Mouse (Mus musculus): ENCODE data around the gene Fhod1. TPM values are rescaled to one million over a fixed set of nuclear protein-coding genes. Genes with fewer than 3 reads are reported as not detected.

The Fhod1 gene
- total and polyA plus RNA-seq, 2 experiments = 1.7 to 7.8 TPM

GRCm38 (mm10) chr8:105341399-105341798, 6.4 kb downstream of the Fhod1 start:
- DNase-seq (ENCODE audit: extremely low read depth, low read depth, low spot score) = no peak
- TF ChIP-seq POLR2A (IDR thresholded peaks at IDR 0.05; ENCODE audit: extremely low read depth, insufficient read depth, low read length) (no peak), CTCF (IDR thresholded peaks at IDR 0.05; ENCODE audit: low read depth, low read length) (no peak)
- no peak overlapping the region for H3K9ac ChIP-seq (ENCODE audit: low read depth, low read length)
- peak overlapping the region; percentile 27; the same call in 1 of the 2 replicates for H3K27ac ChIP-seq (replicated peaks; ENCODE audit: insufficient read depth, low read depth, low read length)
- no peaks in the 10 kb centered on the region for H3K36me3 ChIP-seq (ENCODE audit: control insufficient read depth, insufficient read depth, low read length)
- H3K27me3 ChIP-seq (ENCODE audit: control insufficient read depth, insufficient read depth, low read length) = no peaks in the 10 kb centered on the region
- no peaks in the 10 kb centered on the region for H3K79me2 ChIP-seq (ENCODE audit: control insufficient read depth, insufficient read depth, low read length)
- no peaks in the 10 kb centered on the region; the same call in none of the 2 replicates for H3K4me1 ChIP-seq (ENCODE audit: control insufficient read depth, insufficient read depth, low read length)
- 63% methylated on average over 8 of the region's 8 CpGs for WGBS
- H3K4me3 ChIP-seq (ENCODE audit: insufficient read depth, low read depth, low read length) = no peak overlapping the region

DNA sequence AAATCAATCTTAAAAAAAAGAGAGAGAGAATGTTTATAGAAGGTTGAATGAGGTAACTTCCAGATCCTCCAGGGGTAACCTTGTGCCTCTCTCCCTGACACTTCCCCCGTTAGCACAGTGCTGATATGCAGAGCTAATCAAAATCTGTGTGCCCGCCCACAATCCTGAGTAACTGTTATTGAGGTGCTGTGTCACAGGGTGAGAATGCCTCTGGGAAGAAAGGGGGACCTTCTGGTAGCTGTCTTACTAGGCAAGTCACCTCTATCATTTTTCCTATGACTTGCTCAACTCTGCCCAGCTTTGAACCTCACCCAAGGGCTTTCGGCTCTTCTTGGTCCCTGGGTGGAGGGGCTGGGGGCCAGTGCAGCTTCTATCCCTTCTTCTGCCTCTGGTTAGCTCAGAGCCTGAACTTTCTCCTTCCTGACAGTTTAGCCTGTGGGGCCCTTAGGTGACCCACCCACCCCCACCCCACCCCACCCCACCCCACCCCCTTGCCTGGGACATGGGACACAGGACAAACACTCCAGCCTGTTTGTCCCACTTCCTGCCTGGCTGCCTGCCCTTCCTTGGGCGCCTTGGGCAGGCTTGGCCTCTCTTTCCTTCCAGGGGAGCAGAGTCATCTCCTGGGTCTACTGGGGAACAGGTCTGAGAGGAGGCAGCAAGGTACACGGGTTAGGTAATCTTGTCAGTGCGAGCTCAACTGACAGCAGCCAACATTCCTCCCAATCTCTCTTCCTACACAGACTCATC, 7.7 kb downstream of the Fhod1 start:
- no peaks in the 10 kb centered on the region; the same call in none of the 2 replicates for H3K4me1 ChIP-seq (ENCODE audit: control insufficient read depth, insufficient read depth, low read length)
- no peak overlapping the region for H3K9ac ChIP-seq (ENCODE audit: low read depth, low read length)
- peak overlapping the region; percentile 72 for H3K27ac ChIP-seq (replicated peaks; ENCODE audit: insufficient read depth, low read depth, low read length)
- H3K36me3 ChIP-seq (ENCODE audit: control insufficient read depth, insufficient read depth, low read length) = no peaks in the 10 kb centered on the region
- WGBS = 59% methylated on average over 6 of the region's 6 CpGs
- no peak overlapping the region for H3K4me3 ChIP-seq (ENCODE audit: insufficient read depth, low read depth, low read length)
- H3K79me2 ChIP-seq (ENCODE audit: control insufficient read depth, insufficient read depth, low read length) = no peaks in the 10 kb centered on the region
- peak; percentile 31 for DNase-seq (ENCODE audit: extremely low read depth, low read depth, low spot score)
- no peaks in the 10 kb centered on the region for H3K27me3 ChIP-seq (ENCODE audit: control insufficient read depth, insufficient read depth, low read length)
- TF ChIP-seq CTCF (IDR thresholded peaks at IDR 0.05; ENCODE audit: low read depth, low read length) = no peak
- no peak for TF ChIP-seq POLR2A (IDR thresholded peaks at IDR 0.05; ENCODE audit: extremely low read depth, insufficient read depth, low read length)

- no peaks in the 10 kb centered on the region for H3K79me2 ChIP-seq (ENCODE audit: control insufficient read depth, insufficient read depth, low read length)
- 70% methylated on average over 4 of the region's 4 CpGs for WGBS
- no peak overlapping the region for H3K4me3 ChIP-seq (ENCODE audit: insufficient read depth, low read depth, low read length)
- H3K27ac ChIP-seq (replicated peaks; ENCODE audit: insufficient read depth, low read depth, low read length) = 0 out of 2 replicates have a peak overlapping the region, but pooled peaks have one; percentile 28
- no peak for DNase-seq (ENCODE audit: extremely low read depth, low read depth, low spot score)
- no peak overlapping the region for H3K9ac ChIP-seq (ENCODE audit: low read depth, low read length)
- H3K27me3 ChIP-seq (ENCODE audit: control insufficient read depth, insufficient read depth, low read length) = no peaks in the 10 kb centered on the region
- no peak for TF ChIP-seq CTCF (IDR thresholded peaks at IDR 0.05; ENCODE audit: low read depth, low read length)
- TF ChIP-seq POLR2A (IDR thresholded peaks at IDR 0.05; ENCODE audit: extremely low read depth, insufficient read depth, low read length) = no peak
- H3K4me1 ChIP-seq (ENCODE audit: control insufficient read depth, insufficient read depth, low read length) = no peaks in the 10 kb centered on the region; the same call in 1 of the 2 replicates
- no peaks in the 10 kb centered on the region for H3K36me3 ChIP-seq (ENCODE audit: control insufficient read depth, insufficient read depth, low read length)
Measured at GRCm38 (mm10) chr8:105338992-105339391, 8.8 kb downstream of the Fhod1 start.

DNA sequence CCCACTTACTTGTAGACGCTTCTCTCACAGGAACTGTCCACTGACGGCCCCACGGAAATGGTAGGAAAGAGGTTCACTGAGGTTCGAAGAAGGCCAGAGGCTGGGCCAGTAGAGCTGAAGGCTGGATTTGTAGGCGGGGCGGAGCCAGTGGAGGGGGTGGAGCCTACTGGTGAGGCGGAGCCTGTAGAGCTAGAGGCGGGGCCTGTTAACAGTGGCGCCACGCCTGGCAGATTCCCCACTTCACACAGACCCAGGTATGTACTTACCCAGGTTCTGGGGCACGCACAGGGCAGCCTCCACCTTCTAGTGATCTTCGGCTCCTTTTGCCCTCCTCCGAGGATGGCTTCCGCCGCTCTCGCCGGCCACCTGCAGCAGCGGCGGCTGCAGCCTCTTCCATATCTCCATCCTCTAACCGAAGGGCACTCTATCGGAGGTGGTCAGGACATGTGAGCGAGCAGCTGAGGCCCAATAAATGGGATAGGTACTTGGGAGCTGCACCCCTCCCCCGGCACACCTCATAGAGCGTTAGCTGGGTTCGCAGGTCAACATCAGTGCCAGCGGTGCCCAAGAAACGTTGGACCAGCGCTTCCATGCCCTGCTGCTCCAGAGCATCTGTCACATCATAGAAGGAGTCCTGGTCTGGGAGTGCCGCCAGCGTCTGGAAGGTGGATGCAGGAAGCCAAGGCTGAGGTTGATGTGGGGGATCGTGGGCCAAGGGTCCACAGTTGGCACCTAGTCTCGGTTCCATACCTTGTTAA, 11.2 kb downstream of the Fhod1 start:
- Histone ChIP-seq H3K36me3 (ENCODE audit: control insufficient read depth, insufficient read depth, low read length) (no peaks in the 10 kb centered on the region), H3K27ac (replicated peaks; ENCODE audit: insufficient read depth, low read depth, low read length) (no peak overlapping the region), H3K4me1 (ENCODE audit: control insufficient read depth, insufficient read depth, low read length) (no peaks in the 10 kb centered on the region; the same call in 1 of the 2 replicates), H3K79me2 (ENCODE audit: control insufficient read depth, insufficient read depth, low read length) (no peaks in the 10 kb centered on the region), H3K4me3 (ENCODE audit: insufficient read depth, low read depth, low read length) (no peak overlapping the region), H3K27me3 (ENCODE audit: control insufficient read depth, insufficient read depth, low read length) (no peaks in the 10 kb centered on the region), H3K9ac (ENCODE audit: low read depth, low read length) (no peak overlapping the region)
- no peak for DNase-seq (ENCODE audit: extremely low read depth, low read depth, low spot score)
- TF ChIP-seq POLR2A (IDR thresholded peaks at IDR 0.05; ENCODE audit: extremely low read depth, insufficient read depth, low read length) (no peak), CTCF (IDR thresholded peaks at IDR 0.05; ENCODE audit: low read depth, low read length) (no peak)
- 76% methylated on average over 32 of the region's 32 CpGs for WGBS

DNA sequence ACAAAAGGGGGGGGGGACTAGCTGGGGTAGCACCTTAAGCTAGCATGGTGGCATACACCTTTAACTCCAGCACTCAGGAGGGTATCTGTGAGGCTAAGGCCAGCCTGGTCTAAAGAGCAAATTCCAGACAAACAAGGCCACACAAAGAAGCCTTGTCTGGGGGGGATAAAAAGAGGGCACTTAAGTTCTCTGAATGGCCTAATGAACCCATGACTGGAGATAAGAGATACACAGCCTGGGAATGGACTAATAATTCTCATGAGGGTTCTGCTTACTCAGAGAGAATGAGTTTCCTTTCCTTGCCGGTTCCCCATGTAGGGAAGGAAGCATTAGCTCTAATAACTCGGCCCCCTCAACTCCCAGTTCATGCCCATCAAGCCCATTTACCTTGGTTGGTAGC, 15.2 kb downstream of the Fhod1 start:
- peak; percentile 24 for DNase-seq (ENCODE audit: extremely low read depth, low read depth, low spot score)
- no peaks in the 10 kb centered on the region for H3K27me3 ChIP-seq (ENCODE audit: control insufficient read depth, insufficient read depth, low read length)
- no peaks in the 10 kb centered on the region for H3K79me2 ChIP-seq (ENCODE audit: control insufficient read depth, insufficient read depth, low read length)
- TF ChIP-seq CTCF (IDR thresholded peaks at IDR 0.05; ENCODE audit: low read depth, low read length) (no peak), POLR2A (IDR thresholded peaks at IDR 0.05; ENCODE audit: extremely low read depth, insufficient read depth, low read length) (no peak)
- WGBS = 45% methylated on average over 2 of the region's 2 CpGs
- no peak overlapping the region for H3K9ac ChIP-seq (ENCODE audit: low read depth, low read length)
- no peak overlapping the region for H3K27ac ChIP-seq (replicated peaks; ENCODE audit: insufficient read depth, low read depth, low read length)
- 0 out of 2 replicates have a peak, but pooled peaks cover under 1% of the 10 kb centered on the region for H3K4me1 ChIP-seq (ENCODE audit: control insufficient read depth, insufficient read depth, low read length)
- H3K4me3 ChIP-seq (ENCODE audit: insufficient read depth, low read depth, low read length) = no peak overlapping the region
- peaks cover 7% of the 10 kb centered on the region; the same call in 1 of the 2 replicates for H3K36me3 ChIP-seq (ENCODE audit: control insufficient read depth, insufficient read depth, low read length)

All from liver, adult 2 months (tissue).